Mouse (Mus musculus) limb, embryonic 13.5 days (tissue): Measurements from ENCODE around the gene Gabrb2. TPM values are rescaled to one million over a fixed set of nuclear protein-coding genes. Genes with fewer than 3 reads are reported as not detected.

Source experiments
- ATAC-seq: fragments of 200-750 bp; cut with Nextera tagmentation; 2 replicates; pipeline ENCODE4 v1.8.0; 2017; ENCODE audit warnings: low read depth, moderate number of reproducible peaks, moderate TSS enrichment; ENCODE audit not compliant: low FRiP score
- H3K27ac ChIP-seq: fragments of 300-500 bp; sonication (generic); 2 replicates; pipeline ENCODE4 v1.5.1; 2015; ENCODE audit warnings: inconsistent platforms, mild to moderate bottlenecking, moderate library complexity
- H3K27me3 ChIP-seq: fragments of 300-500 bp; sonication (generic); 2 replicates; pipeline ENCODE4 v1.6.1; 2015; ENCODE audit warnings: mild to moderate bottlenecking, inconsistent platforms
- H3K36me3 ChIP-seq: fragments of 300-500 bp; sonication (generic); 2 replicates; pipeline ENCODE4 v1.6.1; 2015; ENCODE audit warnings: inconsistent platforms, mild to moderate bottlenecking, moderate library complexity
- H3K4me1 ChIP-seq: fragments of 300-500 bp; sonication (generic); 2 replicates; pipeline ENCODE4 v1.6.1; 2015; ENCODE audit warnings: inconsistent platforms
- H3K4me2 ChIP-seq: fragments of 300-500 bp; sonication (generic); replicated peaks from 2 replicates; pipeline ENCODE4 v1.6.1; 2015; ENCODE audit warnings: inconsistent platforms, mild to moderate bottlenecking, moderate library complexity
- H3K4me3 ChIP-seq: fragments of 300-500 bp; sonication (generic); 2 replicates; pipeline ENCODE4 v1.5.1; 2015; ENCODE audit warnings: moderate library complexity, mild to moderate bottlenecking, inconsistent platforms
- H3K9ac ChIP-seq: fragments of 300-500 bp; sonication (generic); 2 replicates; pipeline ENCODE4 v1.6.1; 2015; ENCODE audit warnings: mild to moderate bottlenecking, inconsistent platforms
- H3K9me3 ChIP-seq: fragments of 300-500 bp; sonication (generic); 2 replicates; pipeline ENCODE4 v1.6.1; 2016; ENCODE audit warnings: inconsistent platforms
- WGBS: fragments of 180-500 bp; shearing (Covaris S2); methylation state at CpG from one replicate; pipeline ENCODE4 v1.1.7; 2015; 5-methylcytosine and 5-hydroxymethylcytosine counted together
- polyA plus RNA-seq: library from polyadenylated mRNA; unstranded; fragments of >200 nt; fragmentation: Nextera tagmentation; extraction: Ambion mirVana; gene quantifications from 2 replicates; pipeline ENCODE4 v1.2.1, GENCODE M21; 2015

Gene Gabrb2
- polyA plus RNA-seq: 1.5 and 1.7 TPM in 2 replicates

DNA sequence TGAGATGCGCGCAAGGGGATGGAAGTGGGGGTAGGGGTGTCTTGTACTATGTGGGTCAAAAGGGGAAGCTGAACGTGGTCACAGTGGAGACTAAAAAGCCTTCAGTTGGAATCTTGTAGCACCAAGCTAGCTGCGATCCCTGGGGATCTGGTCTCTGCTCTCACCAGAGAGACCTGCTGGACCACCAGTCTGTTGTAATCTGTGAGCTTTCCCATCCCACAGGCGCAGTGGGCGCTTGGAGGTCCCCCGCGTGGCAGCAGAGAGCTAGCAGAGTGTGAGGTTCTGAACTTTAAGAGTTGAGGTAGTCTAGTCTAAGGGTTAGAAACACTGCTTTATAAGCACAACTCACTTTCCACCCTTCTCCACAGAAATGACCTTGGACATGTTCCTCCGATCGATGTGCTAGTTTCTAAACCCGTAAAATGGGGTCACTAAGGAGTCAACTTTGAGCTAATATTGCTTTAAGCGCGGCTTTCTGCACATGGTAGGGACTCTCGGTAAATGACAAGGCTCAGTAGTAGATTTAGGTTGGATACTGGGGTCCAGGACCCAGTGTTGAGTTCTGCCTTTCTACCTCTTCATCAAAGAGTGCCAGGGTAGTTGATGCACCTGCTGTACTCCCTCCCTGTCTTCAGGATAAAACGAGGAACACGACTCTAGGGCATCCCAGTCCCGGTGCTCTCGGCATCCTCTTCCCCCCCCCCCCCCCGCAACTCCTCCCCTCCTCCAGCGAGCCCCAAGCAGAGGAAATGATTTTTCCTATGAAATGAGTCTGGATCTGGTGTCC, at the start of gene Gabrb2:
Gabrb2 (plus strand) TSS at position 762 of the 787 bp plus-strand sequence.
- no peaks in the 10 kb centered on the region for H3K36me3 ChIP-seq
- H3K27ac ChIP-seq: no peak within 1 kb of the TSS
- peak within 1 kb of the TSS; percentile 93 for H3K4me2 ChIP-seq
- 29% methylated on average over 20 of the region's 20 CpGs for WGBS
- no peaks in the 10 kb centered on the region for H3K4me1 ChIP-seq
- H3K9ac ChIP-seq: peak within 1 kb of the TSS; percentile 59
- no peak for ATAC-seq
- peak within 1 kb of the TSS; percentile 51 for H3K4me3 ChIP-seq
- no peaks in the 10 kb centered on the region for H3K9me3 ChIP-seq
- H3K27me3 ChIP-seq: peaks cover 24% of the 10 kb centered on the region

- no peak for ATAC-seq
- Histone ChIP-seq H3K4me1 (no peaks in the 10 kb centered on the region), H3K4me3 (no peak overlapping the region), H3K4me2 (no peak overlapping the region), H3K27ac (no peak overlapping the region), H3K36me3 (no peaks in the 10 kb centered on the region), H3K9ac (no peak overlapping the region), H3K9me3 (no peaks in the 10 kb centered on the region), H3K27me3 (no peaks in the 10 kb centered on the region)
- WGBS: 84% methylated on average over 2 of the region's 2 CpGs
Observed at GRCm38 (mm10) chr11:42378983-42379382, 40.6 kb upstream of the Gabrb2 start.

DNA sequence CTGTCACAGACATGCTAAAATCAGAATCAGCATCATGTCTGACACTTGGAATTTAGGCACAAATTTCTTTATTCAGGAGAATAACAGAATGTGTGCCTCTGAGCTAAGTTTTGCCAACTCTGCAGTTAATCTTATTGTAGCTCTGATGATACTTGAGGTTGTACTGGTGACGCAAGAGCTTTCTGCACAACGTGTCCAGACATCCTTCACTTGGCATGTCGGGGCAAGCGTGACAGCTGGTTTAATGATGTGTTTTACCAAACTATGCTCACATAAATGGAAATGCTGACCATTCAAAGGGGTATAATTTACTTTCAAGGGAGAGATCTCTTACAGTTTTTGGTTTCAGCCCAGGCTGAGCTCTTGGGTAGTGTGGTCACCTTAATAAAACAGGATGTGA, 33.1 kb upstream of the Gabrb2 start:
- Histone ChIP-seq H3K27ac (no peak overlapping the region), H3K4me2 (no peak overlapping the region), H3K9me3 (no peaks in the 10 kb centered on the region), H3K9ac (no peak overlapping the region), H3K4me3 (no peak overlapping the region), H3K4me1 (no peaks in the 10 kb centered on the region), H3K36me3 (no peaks in the 10 kb centered on the region), H3K27me3 (no peaks in the 10 kb centered on the region)
- WGBS: 78% methylated on average over 4 of the region's 4 CpGs
- ATAC-seq: no peak

GRCm38 (mm10) chr11:42390682-42391290, 28.8 kb upstream of the Gabrb2 start:
- no peak overlapping the region for H3K27ac ChIP-seq
- H3K9ac ChIP-seq: no peak overlapping the region
- no peaks in the 10 kb centered on the region for H3K27me3 ChIP-seq
- no peak for ATAC-seq
- no peaks in the 10 kb centered on the region for H3K9me3 ChIP-seq
- H3K4me1 ChIP-seq: no peaks in the 10 kb centered on the region
- no peak overlapping the region for H3K4me2 ChIP-seq
- WGBS: 71% methylated on average over 3 of the region's 3 CpGs
- H3K4me3 ChIP-seq: no peak overlapping the region
- H3K36me3 ChIP-seq: no peaks in the 10 kb centered on the region

- no peak for ATAC-seq
- Histone ChIP-seq H3K9ac (no peak overlapping the region), H3K27me3 (no peaks in the 10 kb centered on the region), H3K4me2 (no peak overlapping the region), H3K9me3 (no peaks in the 10 kb centered on the region), H3K4me3 (no peak overlapping the region), H3K4me1 (no peaks in the 10 kb centered on the region), H3K36me3 (no peaks in the 10 kb centered on the region), H3K27ac (no peak overlapping the region)
- WGBS: 81% methylated on average over 4 of the region's 4 CpGs
Observed at GRCm38 (mm10) chr11:42393451-42393850, 26.1 kb upstream of the Gabrb2 start.

GRCm38 (mm10) chr11:42419791-42420633, 455 bp downstream of the Gabrb2 start:
- peak overlapping the region; percentile 93 for H3K4me2 ChIP-seq
- no peak overlapping the region for H3K27ac ChIP-seq
- H3K9ac ChIP-seq: peak overlapping the region; percentile 59
- WGBS: 1% methylated on average over 19 of the region's 40 CpGs
- H3K36me3 ChIP-seq: no peaks in the 10 kb centered on the region
- H3K9me3 ChIP-seq: no peaks in the 10 kb centered on the region
- H3K4me3 ChIP-seq: peak overlapping the region; percentile 51
- H3K4me1 ChIP-seq: no peaks in the 10 kb centered on the region
- peak; percentile 49; the same call in 1 of the 2 replicates for ATAC-seq
- H3K27me3 ChIP-seq: peaks cover 24% of the 10 kb centered on the region

- H3K4me3 ChIP-seq: peak overlapping the region; percentile 51
- peak overlapping the region; percentile 59 for H3K9ac ChIP-seq
- H3K27ac ChIP-seq: no peak overlapping the region
Observed at GRCm38 (mm10) chr11:42420634-42421470, 1.3 kb downstream of the Gabrb2 start.

GRCm38 (mm10) chr11:42423231-42423630, 3.7 kb downstream of the Gabrb2 start:
- H3K4me1 ChIP-seq: no peaks in the 10 kb centered on the region
- no peak for ATAC-seq
- H3K9me3 ChIP-seq: no peaks in the 10 kb centered on the region
- no peak overlapping the region for H3K9ac ChIP-seq
- H3K4me3 ChIP-seq: no peak overlapping the region
- no peak overlapping the region for H3K27ac ChIP-seq
- H3K4me2 ChIP-seq: no peak overlapping the region
- peaks cover 24% of the 10 kb centered on the region for H3K27me3 ChIP-seq
- 0% methylated on average over 3 of the region's 3 CpGs for WGBS
- H3K36me3 ChIP-seq: no peaks in the 10 kb centered on the region

More at GRCm38 (mm10) chr11:42420634-42421470, 1.3 kb downstream of the Gabrb2 start:
- Histone ChIP-seq H3K4me1 (no peaks in the 10 kb centered on the region), H3K9me3 (no peaks in the 10 kb centered on the region), H3K27me3 (peaks cover 24% of the 10 kb centered on the region), H3K36me3 (no peaks in the 10 kb centered on the region), H3K4me2 (peak overlapping the region; percentile 93)
- WGBS: under 1% methylated on average over 21 of the region's 21 CpGs
- peak; percentile 62; the same call in 1 of the 2 replicates for ATAC-seq

DNA sequence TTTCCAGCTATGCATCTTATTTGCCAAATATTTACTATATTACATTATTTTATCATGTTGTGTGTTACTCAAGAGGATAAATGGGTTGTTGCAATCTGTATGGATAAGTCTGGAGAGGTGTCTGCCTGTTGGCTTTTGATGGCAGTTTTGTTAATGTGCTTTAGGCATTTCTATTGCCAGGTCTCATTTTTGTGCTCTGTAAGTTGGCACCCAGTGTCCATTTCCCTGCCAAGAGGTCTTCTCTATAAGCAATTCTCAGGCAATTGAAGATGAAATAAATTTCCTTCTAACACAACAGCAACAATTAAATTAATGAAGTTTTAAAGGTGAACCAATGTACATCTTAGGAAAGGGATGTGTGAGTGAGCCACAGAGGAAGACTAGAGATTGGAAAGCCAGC, 11.9 kb downstream of the Gabrb2 start:
- H3K9ac ChIP-seq: no peak overlapping the region
- H3K4me3 ChIP-seq: no peak overlapping the region
- H3K36me3 ChIP-seq: no peaks in the 10 kb centered on the region
- H3K9me3 ChIP-seq: no peaks in the 10 kb centered on the region
- no peaks in the 10 kb centered on the region for H3K4me1 ChIP-seq
- no peaks in the 10 kb centered on the region for H3K27me3 ChIP-seq
- H3K27ac ChIP-seq: no peak overlapping the region
- no peak overlapping the region for H3K4me2 ChIP-seq
- ATAC-seq: no peak

GRCm38 (mm10) chr11:42438978-42439377, 19.4 kb downstream of the Gabrb2 start:
- no peak overlapping the region for H3K4me3 ChIP-seq
- H3K9me3 ChIP-seq: no peaks in the 10 kb centered on the region
- H3K9ac ChIP-seq: no peak overlapping the region
- H3K4me2 ChIP-seq: no peak overlapping the region
- no peak for ATAC-seq
- WGBS: 77% methylated on average over 2 of the region's 2 CpGs
- H3K27ac ChIP-seq: no peak overlapping the region
- H3K4me1 ChIP-seq: no peaks in the 10 kb centered on the region
- no peaks in the 10 kb centered on the region for H3K36me3 ChIP-seq
- no peaks in the 10 kb centered on the region for H3K27me3 ChIP-seq

DNA sequence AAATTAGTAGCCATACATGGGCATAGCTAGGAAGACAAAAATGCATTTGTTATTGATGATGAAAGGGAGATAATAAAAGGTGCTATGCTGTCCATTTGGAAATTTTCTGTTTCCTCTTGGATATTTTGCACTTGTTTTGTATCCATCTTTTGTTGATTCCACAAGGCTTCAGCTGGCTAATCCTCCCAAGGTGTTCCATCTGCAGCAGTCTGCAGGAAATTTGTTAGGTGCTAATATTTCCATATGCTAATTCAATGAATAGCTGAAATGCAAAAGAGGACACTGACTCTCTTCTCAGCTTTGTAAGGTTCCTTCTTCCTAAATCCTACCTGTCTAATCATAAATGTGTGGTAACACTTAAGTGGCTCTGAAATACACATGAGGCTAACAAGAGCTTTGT, 24.1 kb downstream of the Gabrb2 start:
- Histone ChIP-seq H3K4me3 (no peak overlapping the region), H3K9ac (no peak overlapping the region), H3K4me2 (no peak overlapping the region), H3K4me1 (no peaks in the 10 kb centered on the region), H3K27ac (no peak overlapping the region), H3K9me3 (no peaks in the 10 kb centered on the region), H3K36me3 (no peaks in the 10 kb centered on the region), H3K27me3 (no peaks in the 10 kb centered on the region)
- no peak for ATAC-seq
